Mouse (Mus musculus): Measurements from ENCODE around the gene Wdr37.
"Not testable (repeated sequence)": the region's sequence is repeated elsewhere in the genome, so short reads cannot be mapped to it uniquely, and the experiment has no call there.

- TF ChIP-seq CTCF (IDR thresholded peaks at IDR 0.05; ENCODE audit: extremely low read depth, insufficient read depth, insufficient read length, insufficient replicate concordance); POLR2A (IDR thresholded peaks at IDR 0.05; ENCODE audit: low read depth, low read length): not testable (repeated sequence)
Observed at GRCm38 (mm10) chr13:8841846-8842245, 29.9 kb downstream of the Wdr37 start.

All from spleen, adult 2 months (tissue).